Mouse (Mus musculus) neural tube, embryonic 10.5 days (tissue): Measurements from ENCODE around the gene Arid1b.

ENCODE experiments used
- DNase-seq: peaks from one replicate; pipeline ENCODE4 v3.0.0-alpha.2; 2017; ENCODE audit warnings: low spot score; ENCODE audit errors: extremely low spot score

The Arid1b gene

DNA sequence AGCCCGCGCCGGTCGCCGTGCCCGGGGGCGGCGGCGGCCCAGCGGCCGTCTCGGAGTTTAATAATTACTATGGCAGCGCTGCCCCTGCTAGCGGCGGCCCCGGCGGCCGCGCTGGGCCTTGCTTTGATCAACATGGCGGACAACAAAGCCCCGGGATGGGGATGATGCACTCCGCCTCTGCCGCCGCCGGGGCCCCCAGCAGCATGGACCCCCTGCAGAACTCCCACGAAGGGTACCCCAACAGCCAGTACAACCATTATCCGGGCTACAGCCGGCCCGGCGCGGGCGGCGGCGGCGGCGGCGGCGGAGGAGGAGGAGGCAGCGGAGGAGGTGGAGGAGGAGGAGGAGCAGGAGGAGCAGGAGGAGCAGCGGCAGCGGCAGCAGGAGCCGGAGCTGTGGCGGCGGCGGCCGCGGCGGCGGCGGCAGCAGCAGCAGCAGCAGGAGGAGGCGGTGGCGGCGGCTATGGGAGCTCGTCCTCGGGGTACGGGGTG lies 1.5 kb downstream of the Arid1b start:
- DNase-seq, result no peak

DNA sequence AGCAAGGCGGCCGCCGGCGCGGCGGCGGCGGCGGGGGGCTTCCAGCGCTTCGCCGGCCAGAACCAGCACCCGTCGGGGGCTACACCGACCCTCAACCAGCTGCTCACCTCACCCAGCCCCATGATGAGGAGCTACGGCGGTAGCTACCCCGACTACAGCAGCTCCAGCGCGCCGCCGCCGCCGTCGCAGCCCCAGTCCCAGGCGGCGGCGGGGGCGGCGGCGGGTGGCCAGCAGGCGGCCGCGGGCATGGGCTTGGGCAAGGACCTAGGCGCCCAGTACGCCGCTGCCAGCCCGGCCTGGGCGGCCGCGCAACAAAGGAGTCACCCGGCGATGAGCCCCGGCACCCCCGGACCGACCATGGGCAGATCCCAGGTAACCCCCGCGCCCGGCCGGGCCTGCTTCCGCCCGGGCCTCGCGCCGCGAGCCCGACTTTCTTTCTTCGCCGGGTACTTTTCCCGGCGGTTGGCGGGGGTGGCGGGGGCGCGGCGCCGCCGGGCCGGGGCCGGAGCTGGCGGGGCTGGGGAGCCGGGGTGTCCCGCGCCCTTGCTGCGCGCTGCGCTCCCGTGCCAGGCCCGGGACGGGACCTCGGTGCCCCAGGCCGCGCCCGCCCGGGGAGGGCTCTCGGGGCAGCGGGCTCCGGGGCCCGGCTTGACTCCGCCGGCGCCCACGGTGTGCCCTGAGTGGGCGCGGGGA lies 2.1 kb downstream of the Arid1b start:
- peak; percentile 65 for DNase-seq

DNA sequence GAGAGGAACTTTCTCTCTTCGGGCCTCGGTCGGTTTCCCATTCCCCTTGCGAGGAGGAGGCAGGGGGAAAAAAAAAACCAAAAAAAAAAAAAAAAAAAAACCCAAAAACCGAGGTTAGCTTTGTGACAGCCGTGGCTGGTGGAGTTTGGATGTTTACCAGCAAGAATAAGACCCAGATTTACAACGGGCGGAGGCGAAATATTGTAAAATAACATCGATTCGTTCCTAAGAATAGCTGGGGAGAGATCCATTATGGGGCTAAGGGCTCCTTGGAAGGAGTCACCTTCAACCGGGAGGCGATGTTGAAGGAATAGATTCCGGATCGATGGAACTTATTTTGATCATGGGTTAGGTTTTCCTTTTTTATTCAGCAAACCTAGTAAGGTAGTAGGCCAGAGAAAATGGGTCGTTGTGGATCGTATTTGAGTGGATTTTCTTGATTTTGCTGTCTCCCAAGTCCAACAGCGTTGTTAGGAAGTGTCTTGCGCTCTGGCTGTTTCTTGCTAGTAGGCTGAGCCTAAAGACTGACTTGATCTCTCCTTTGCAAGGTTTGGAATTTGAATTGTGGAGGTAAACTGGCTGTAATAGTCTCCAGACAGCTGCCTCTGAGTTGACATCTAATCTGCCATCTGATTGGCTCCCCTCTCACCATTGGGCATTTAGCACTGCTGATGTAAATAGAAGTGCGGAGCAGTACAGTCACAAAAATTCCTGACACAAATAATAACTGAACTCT lies 2.9 kb downstream of the Arid1b start:
- peak; percentile 52 for DNase-seq

DNA sequence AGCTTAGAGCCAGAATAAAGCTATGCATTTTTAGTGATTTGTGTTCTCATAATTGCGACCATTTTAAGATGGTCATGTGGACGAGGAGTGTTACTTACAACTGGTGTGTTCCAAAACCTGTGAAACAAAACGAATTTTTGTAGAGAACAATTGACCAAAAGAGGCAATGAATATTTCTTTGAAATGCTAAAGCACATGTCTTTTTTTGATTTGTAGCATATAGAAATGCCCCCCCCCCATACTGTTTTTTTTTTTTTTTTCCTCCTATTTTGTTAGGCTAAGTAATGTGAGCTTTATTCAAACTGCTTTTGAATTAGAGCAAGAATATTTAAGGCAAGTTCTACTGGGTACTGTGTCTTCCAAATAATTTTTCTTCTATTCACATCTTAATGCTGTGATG lies 3.8 kb downstream of the Arid1b start:
- DNase-seq, result no peak

DNA sequence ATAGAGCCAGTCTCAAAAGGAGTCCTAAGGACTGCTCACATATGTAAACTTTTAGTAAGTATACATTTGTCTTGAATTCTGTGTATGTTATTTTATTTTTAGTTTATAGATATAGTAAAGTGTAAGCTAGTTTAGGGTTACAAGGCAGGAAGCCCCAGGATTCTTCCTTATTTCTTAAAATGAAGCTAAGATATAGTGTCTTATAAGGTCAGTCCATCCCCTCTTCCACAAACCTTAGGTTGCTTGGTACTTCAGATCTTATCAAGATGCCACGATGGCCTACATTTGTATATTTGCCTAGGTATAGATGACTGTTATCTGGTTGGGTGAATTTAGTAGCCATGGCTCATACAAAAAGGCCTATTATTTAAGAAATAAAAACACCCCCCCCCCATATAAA lies 5.1 kb downstream of the Arid1b start:
- DNase-seq, result no peak

DNA sequence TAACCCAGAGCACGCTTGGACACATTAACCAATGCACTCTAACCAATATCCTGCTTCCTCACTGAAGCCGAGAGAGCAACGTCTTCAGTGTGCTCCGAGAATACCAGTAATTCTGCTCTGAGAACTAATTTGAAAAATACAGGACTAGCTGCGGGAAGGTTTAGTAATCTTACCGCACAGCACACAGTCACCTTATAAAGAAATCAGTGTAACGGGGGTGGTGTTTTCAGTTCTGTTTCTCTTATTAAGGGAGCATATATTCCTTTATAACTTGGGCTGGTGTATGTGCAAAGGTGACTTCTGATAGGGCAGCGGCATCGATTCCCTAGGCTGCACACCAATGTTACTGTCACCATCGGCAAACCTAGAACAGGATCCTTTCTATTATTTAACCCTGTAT lies 5.9 kb downstream of the Arid1b start:
- no peak for DNase-seq

DNA sequence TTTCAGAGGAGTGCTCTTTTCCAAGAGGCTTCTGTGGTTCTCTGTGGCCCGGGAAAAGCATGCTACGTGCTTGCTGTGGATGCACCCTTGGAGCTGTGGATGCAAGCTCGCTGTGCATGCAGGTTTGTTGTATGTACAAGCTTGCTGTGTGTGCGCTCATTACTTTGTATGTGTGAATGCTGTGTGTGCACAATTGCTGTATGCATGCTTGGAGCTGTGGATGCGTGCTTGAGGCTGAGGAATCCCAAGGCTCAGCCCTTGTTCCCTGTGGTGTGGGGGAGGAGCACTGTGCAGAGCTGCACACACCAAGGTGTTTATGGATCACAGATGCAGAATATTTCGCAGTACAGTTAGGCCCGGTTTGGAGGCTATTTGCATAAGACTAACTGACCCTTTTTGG lies 6.7 kb downstream of the Arid1b start:
- no peak for DNase-seq

DNA sequence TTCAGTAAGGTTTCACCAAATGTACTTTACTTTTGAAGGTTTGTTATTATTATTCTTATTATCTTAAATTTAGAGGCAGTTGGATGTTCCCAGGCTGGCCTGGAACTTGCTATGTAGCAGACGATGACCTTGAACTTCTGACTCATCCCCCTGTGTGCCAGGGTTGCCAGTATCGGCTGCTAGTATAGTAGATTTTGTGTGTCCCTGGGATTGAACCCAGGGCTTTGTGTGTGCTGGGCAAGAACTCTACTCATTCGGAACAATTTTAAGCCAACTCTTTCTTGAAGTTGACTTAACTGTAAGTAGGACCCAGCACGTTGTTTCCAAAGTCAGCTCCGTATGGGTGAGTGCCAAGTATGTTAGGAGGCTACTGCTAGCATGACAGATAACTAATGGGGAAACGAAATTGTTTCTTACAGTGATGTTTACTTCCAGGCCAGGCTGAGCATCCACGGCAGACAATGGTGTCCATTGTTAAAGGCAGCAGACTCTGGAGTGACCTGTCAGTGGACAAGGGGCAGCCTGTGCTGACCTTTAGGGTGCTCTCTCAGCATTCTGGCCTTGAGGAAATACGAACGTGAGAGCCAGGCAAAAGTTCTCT lies 7.5 kb downstream of the Arid1b start:
- no peak for DNase-seq

DNA sequence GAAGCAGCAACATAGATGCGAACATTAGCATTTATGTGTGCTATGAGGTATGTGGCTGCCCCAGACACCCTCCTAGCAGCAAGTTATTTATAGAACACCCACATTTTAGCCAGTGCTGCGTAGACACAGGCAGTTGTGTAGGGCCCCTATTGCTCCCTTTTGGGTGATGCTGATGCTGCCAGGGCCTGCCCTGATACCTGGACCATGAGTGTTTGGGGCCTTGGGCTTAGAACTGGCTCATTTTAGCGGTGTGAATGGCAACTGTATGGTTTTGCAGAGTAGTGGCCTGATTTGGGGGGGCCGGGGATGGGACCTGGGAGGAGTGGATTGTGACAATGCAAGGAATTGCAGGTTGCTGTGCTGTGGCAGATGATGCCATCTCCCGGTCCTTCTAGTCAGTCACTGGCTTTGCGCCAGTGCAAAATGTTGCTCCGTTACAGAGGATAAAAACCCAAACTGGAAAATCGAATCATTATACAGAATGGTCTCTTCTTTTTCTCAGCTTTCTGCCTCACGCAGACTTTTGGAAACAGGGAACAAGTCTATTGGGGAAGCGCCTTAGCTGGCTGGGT lies 8.9 kb downstream of the Arid1b start:
- DNase-seq, result no peak

DNA sequence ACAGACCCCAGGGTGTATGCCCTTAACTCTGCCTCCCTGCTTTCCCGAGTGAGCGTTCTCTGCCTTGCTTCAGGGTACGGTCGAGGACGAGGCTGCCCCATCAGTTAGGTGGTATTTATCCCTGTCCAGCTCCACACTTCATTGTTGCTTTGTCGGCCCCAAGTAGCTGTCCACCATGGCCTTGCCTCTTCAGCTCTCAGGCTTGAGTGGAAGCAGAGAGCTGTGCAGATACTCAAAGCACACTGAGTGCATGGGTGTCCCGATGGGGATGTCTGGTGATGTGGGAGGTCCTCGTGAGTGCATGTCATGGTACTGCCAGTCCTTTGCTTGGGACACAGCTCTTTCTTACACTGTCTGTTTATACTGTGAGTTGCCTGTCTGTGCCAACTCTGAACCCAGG lies 10.1 kb downstream of the Arid1b start:
- no peak for DNase-seq

DNA sequence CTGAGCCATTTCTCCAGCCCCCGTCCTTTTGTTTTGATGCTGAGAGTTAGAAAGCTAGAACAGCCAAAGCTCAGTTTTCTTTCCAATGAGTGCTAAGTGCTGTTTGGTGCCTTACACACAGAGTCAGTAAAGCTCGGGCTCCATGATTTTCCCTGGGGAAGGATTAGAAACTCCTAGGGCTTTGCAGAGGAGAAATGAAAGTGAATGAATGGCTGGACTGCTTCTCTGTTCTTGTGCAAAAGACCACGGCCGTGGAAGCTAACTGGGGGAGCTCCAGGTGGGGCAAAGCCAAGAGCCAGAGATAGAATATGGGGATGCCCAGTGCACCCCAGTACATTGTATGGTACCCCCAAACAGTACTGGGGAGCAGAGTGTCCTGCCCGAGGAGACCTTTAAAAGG lies 10.6 kb downstream of the Arid1b start:
- DNase-seq, result no peak

DNA sequence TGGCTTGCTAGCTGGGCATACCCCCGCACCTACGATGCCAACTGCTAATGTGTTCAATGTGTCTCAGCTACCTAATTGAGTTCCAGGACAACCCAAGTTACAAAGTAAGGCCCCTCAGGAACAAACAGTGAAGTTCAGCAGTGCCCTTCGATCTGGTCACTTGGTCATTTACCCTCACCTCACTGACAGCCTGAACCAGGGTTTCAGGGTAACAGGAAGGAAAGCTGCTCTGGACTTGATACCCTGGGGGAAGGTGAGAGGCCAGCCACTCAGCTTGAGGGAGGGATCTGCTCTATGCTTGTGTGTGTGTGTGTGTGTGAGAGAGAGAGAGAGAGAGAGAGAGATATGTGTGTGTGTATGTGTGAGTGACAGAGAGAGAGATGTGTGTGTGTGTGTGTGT lies 11.2 kb downstream of the Arid1b start:
- DNase-seq, result no peak

DNA sequence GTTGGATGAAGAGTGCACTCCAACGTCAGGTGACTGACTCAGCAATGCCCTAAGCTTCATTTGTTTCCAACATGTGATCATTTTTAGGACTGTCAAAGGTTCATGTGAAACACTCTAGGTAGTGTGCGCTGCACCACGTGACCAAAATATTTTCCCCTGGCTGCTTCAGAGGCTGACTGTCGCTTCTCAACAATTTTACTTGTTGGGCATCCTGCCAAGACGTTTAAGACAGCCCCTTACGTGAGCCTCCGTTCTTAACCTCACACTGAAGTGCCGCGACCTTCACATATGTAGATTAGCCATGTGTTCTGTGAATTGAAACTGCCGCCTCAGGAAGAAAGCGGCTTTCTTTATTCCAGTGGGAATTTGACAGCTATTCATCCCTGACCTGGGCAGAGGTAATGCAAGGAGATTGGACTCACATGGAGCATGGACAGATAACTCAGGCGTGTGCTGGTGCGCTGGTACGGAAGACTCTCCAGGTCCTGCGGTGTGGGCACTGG lies 13.1 kb downstream of the Arid1b start:
- peak; percentile 42 for DNase-seq

DNA sequence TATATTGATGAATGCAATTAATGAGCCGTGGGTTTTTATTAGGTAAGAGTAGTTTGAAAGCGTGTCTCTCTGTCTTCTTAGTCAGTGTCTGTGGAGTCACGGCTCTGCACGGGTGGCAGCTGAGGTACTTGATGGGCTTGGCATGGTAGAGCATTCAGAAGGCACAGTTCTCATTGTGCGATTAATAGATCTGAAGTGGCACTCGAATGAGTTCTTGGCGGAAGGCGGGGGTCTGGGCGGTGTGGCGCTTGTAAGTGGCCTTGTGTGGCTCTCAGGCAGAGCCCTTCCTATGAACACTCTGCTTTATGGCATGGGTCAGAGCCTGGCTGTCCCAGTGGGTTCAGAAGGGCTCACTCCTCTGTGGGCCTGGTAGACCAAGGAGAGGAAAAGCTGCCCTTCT lies 14.1 kb downstream of the Arid1b start:
- no peak for DNase-seq

DNA sequence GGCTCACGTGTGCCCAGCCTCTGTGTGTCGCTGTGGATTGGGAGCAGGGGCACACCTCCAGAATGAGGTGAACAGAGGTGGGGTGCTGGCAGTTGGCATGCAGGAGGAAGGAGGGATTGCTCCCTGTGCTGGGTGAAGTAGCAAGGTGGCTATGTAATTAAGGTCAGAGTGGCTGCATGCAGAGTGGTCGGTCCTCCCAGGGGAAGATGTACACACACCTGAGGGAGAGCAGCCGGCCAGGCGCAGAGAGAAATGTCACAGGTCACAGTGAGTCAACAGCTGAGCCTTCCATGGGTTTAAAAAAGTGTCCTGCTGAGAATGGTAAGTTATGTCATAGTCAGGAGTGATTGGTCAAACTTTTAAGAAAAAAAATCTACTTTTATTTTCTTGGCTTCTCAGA lies 14.6 kb downstream of the Arid1b start:
- no peak for DNase-seq

DNA sequence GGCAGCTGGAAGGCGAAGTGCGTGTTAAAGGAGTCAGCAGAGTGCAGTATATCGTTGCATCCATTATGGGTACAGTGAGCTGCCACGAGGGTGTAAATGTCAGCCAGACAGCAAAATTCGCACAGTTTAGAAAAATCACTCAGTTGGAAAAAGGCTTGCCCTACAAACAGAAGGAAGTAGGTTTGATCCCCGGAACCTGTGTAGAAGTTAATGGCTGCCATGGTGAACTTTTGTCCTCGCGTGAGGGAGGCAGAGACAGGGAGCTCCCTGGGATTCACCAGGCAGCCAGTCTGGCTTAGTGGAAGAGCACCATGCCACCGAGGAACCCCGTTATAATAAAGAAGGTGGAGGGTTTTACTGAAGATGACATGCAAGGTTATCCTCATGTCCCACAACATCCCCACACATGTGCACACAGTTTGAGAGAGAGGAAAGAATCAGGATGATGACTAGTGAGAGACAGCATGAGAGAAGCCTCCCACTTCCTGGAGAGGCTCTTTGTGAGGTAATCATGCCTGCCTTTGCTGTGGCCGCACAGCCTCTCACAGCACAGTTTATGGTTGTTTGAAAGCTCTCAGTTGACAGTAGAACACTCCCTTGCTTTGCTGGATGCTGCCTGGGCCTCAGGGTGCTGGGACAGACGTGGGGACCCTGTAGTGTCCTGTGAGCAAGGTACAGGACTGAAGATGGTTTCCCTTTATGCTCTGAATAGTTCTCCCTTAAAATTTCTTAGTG lies 15.6 kb downstream of the Arid1b start:
- no peak for DNase-seq

DNA sequence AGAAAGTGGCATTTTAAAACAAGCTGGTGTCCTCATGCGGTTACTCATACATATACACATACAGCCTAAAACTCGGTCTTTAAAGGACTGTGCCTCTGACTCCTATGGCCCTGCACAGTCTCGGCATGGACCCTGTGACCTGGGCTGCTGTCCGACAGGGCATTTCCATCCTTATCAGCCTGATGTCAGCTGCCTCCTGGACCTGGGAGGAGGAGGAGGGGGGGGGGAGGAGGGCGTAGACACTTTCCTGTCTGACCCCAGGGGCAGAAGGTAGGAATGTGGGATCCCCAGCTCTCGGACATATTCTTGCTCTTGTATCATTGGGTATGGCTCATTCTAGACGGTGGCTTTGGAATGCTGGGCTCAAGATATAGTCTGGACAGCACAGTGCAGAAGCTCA lies 16.6 kb downstream of the Arid1b start:
- no peak for DNase-seq

DNA sequence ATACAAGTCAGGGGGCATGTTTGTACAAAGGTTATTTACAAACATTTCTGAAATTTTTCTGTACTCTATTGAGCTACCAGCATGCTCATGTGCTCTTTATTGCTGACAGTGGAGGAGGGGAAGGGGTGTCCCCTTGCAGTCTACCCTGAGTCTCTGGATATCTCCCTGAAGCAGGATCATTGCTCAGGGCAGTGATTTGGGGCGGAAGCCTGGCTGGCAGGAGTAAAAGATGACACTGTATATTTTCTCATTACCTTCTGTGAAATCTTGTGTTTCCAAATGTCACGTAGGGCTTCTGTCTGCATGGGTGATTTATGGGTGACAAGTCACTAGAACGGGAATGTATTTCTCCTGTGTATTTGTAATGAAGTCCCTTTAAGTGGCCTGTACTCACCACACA lies 18.0 kb downstream of the Arid1b start:
- no peak for DNase-seq

DNA sequence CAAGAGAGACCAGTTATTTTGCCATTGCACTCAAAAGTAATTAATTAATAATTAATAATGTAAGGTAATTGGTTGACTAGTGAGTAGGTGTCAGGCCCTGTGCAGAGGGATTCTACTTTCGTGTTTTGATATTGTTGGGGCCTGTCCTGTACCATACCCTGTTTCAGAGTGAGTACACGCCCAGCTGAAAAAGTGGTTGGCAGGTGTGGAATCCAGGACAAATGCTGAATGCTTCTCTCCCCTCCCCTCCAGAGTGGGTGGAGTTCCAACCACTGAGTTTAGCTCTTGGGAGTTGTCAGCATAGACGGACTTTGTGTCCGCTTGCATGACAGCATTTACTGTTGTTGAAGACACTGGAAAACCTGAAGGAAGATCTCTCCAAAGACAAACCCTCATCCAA lies 18.4 kb downstream of the Arid1b start:
- no peak for DNase-seq

DNA sequence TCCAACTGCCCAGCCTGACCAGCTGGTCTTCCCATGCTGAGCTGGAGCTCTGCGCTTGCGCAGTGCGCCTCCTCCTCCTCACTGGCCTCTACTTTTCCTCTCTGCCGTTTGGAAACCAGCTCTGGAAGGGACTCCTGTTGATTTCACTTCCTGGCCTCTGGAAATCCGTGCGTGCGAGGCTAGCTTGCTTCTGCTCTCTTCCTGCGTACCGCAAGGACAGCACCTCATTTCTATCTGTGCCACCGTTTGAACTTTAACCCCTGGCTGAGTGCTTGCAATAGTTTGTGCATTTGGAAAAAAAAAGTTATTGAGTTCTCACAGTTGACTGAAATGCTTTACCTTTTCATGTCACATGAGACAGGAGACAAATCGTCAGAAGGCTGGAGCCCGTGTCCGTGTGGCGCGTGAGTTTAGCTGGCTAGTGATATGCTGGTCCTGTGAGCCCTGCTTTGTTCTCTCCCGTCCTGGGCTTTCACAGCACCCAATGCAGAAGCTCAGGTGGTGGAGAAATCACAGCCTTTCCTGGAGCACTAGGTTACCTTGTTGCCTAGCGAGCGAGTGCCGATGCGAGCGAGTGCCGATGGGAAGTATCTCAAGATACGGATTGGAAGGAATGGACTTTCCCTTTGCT lies 20.3 kb downstream of the Arid1b start:
- no peak for DNase-seq

DNA sequence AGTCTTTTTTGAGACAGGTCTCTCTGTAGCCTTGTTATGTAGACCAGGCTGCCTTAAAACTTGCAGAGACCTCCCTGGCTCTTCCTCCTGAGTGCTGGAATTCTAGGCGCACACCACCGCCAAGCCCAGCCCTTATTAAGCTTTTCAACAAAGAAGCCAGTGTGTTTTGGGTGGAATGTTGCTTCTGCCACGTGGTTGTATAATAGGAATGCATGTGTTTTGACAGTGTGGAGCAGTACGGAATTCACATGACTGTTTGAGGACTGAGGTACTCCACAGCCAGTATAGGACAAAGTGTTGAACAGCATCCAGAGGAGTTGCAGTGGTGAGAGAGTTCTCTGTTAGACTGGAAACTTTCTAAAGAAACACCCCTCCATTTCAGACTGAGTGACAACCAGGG lies 22.3 kb downstream of the Arid1b start:
- no peak for DNase-seq
